Mouse (Mus musculus): Measurements from ENCODE around the gene Tcf3.

- TF ChIP-seq HCFC1 (IDR thresholded peaks at IDR 0.05; ENCODE audit: low read depth, low read length) (no peak), CTCF (conservative IDR thresholded peaks at IDR 0.05 in 1 of 2, IDR thresholded peaks at IDR 0.05 in 1 of 2; ENCODE audit: low read depth in 2 of 2, low read length in 2 of 2) (no peak), POLR2A (IDR thresholded peaks at IDR 0.05; ENCODE audit: low read depth, low read length) (no peak), USF1 (IDR thresholded peaks at IDR 0.05; ENCODE audit: low read depth, low read length) (no peak), ZC3H11A (IDR thresholded peaks at IDR 0.05; ENCODE audit: low read depth, low read length) (no peak)
These were observed 9.9 kb downstream of the Tcf3 start for GRCm38 (mm10) chr10:80423562-80423961.

Measured in CH12.LX (cell line).